Mouse (Mus musculus) forebrain, embryonic 16.5 days (tissue): ENCODE measurements around the gene Kcnb1. TPM values are rescaled to one million over a fixed set of nuclear protein-coding genes. Genes with fewer than 3 reads are reported as not detected.

Experiments
- ATAC-seq: fragments of 200-750 bp; cut with Nextera tagmentation; 2 replicates; pipeline ENCODE4 v1.8.0; 2017; ENCODE audit warnings: mild to moderate bottlenecking, moderate library complexity
- H3K27ac ChIP-seq: fragments of 300-500 bp; sonication (generic); 2 replicates; pipeline ENCODE4 v1.5.1; 2014; ENCODE audit warnings: low read length, control low read depth
- H3K27me3 ChIP-seq: fragments of 300-500 bp; sonication (generic); replicated peaks from 2 replicates; pipeline ENCODE4 v1.6.1; 2014; ENCODE audit warnings: low read length; ENCODE audit not compliant: control insufficient read depth, insufficient read depth
- H3K36me3 ChIP-seq: fragments of 300-500 bp; sonication (generic); 2 replicates; pipeline ENCODE4 v1.6.1; 2014; ENCODE audit not compliant: control insufficient read depth, insufficient read depth
- H3K4me1 ChIP-seq: fragments of 300-500 bp; sonication (generic); replicated peaks from 2 replicates; pipeline ENCODE4 v1.6.1; 2014; ENCODE audit warnings: low read length; ENCODE audit not compliant: control insufficient read depth, insufficient read depth
- H3K4me2 ChIP-seq: fragments of 300-500 bp; sonication (generic); 2 replicates; pipeline ENCODE4 v1.6.1; 2014; ENCODE audit warnings: mild to moderate bottlenecking, low read length, control low read depth
- H3K4me3 ChIP-seq: fragments of 300-500 bp; sonication (generic); replicated peaks from 2 replicates; pipeline ENCODE4 v1.5.1; 2014; ENCODE audit warnings: mild to moderate bottlenecking, low read length, control low read depth
- H3K9ac ChIP-seq: fragments of 300-500 bp; sonication (generic); replicated peaks from 2 replicates; pipeline ENCODE4 v1.6.1; 2014; ENCODE audit warnings: low read depth, low read length, control low read depth
- H3K9me3 ChIP-seq: fragments of 300-500 bp; sonication (generic); 2 replicates; pipeline ENCODE4 v1.6.1; 2016; ENCODE audit warnings: low read length; ENCODE audit not compliant: control insufficient read depth
- WGBS: fragments of 180-500 bp; shearing (Covaris S2); extraction: QIAGEN DNeasy Blood & Tissue Kit; methylation state at CpG from one replicate; pipeline ENCODE4 v1.1.7; 2014; 5-methylcytosine and 5-hydroxymethylcytosine counted together
- polyA plus RNA-seq: library from polyadenylated mRNA; unstranded; fragments of >200 nt; fragmentation: Nextera tagmentation; extraction: Ambion mirVana; gene quantifications from 2 replicates; pipeline ENCODE4 v1.2.1, GENCODE M21; 2015

Gene Kcnb1
- polyA plus RNA-seq, 1 experiment from 2014 or later: 3.2 TPM

- no peak overlapping the region for H3K4me3 ChIP-seq
- no peaks in the 10 kb centered on the region for H3K9me3 ChIP-seq
- no peak overlapping the region for H3K27ac ChIP-seq
- ATAC-seq: no peak
- WGBS: 88% methylated on average over 7 of the region's 7 CpGs
- H3K4me2 ChIP-seq: no peak overlapping the region
- H3K36me3 ChIP-seq: no peaks in the 10 kb centered on the region
- no peaks in the 10 kb centered on the region for H3K27me3 ChIP-seq
- no peak overlapping the region for H3K9ac ChIP-seq
- H3K4me1 ChIP-seq: no peaks in the 10 kb centered on the region
These were observed 35.0 kb upstream of the Kcnb1 start for GRCm38 (mm10) chr2:167224937-167225336.

GRCm38 (mm10) chr2:167224194-167224593 lies 34.2 kb upstream of the Kcnb1 start:
- no peak overlapping the region for H3K4me2 ChIP-seq
- H3K27me3 ChIP-seq: no peaks in the 10 kb centered on the region
- H3K4me1 ChIP-seq: no peaks in the 10 kb centered on the region
- ATAC-seq: no peak
- H3K36me3 ChIP-seq: no peaks in the 10 kb centered on the region
- no peak overlapping the region for H3K27ac ChIP-seq
- no peaks in the 10 kb centered on the region for H3K9me3 ChIP-seq
- H3K4me3 ChIP-seq: no peak overlapping the region
- WGBS: 88% methylated on average over 6 of the region's 6 CpGs
- no peak overlapping the region for H3K9ac ChIP-seq

- 21% methylated on average over 7 of the region's 7 CpGs for WGBS
- no peak for ATAC-seq
- H3K36me3 ChIP-seq: no peaks in the 10 kb centered on the region
These were observed 32.2 kb upstream of the Kcnb1 start for GRCm38 (mm10) chr2:167222152-167222551.

GRCm38 (mm10) chr2:167221159-167221845 lies 31.3 kb upstream of the Kcnb1 start:
- Histone ChIP-seq H3K4me1 (no peaks in the 10 kb centered on the region), H3K36me3 (no peaks in the 10 kb centered on the region), H3K4me3 (no peak overlapping the region), H3K9ac (no peak overlapping the region), H3K27me3 (no peaks in the 10 kb centered on the region), H3K4me2 (no peak overlapping the region), H3K27ac (no peak overlapping the region), H3K9me3 (no peaks in the 10 kb centered on the region)
- 85% methylated on average over 13 of the region's 13 CpGs for WGBS
- no peak for ATAC-seq

More at GRCm38 (mm10) chr2:167222152-167222551, 32.2 kb upstream of the Kcnb1 start:
- Histone ChIP-seq H3K4me2 (no peak overlapping the region), H3K4me3 (no peak overlapping the region), H3K9ac (no peak overlapping the region), H3K9me3 (no peaks in the 10 kb centered on the region), H3K27me3 (no peaks in the 10 kb centered on the region), H3K4me1 (no peaks in the 10 kb centered on the region), H3K27ac (no peak overlapping the region)

- no peak for ATAC-seq
- no peaks in the 10 kb centered on the region for H3K9me3 ChIP-seq
- 84% methylated on average over 5 of the region's 5 CpGs for WGBS
These were observed 30.8 kb upstream of the Kcnb1 start for GRCm38 (mm10) chr2:167220736-167221135.

GRCm38 (mm10) chr2:167219154-167219775 lies 29.3 kb upstream of the Kcnb1 start:
- H3K36me3 ChIP-seq: no peaks in the 10 kb centered on the region
- H3K9ac ChIP-seq: no peak overlapping the region

More at GRCm38 (mm10) chr2:167220736-167221135, 30.8 kb upstream of the Kcnb1 start:
- Histone ChIP-seq H3K27ac (no peak overlapping the region), H3K36me3 (no peaks in the 10 kb centered on the region), H3K9ac (no peak overlapping the region), H3K27me3 (no peaks in the 10 kb centered on the region), H3K4me2 (no peak overlapping the region), H3K4me1 (no peaks in the 10 kb centered on the region), H3K4me3 (no peak overlapping the region)

GRCm38 (mm10) chr2:167213666-167214065 lies 23.7 kb upstream of the Kcnb1 start:
- Histone ChIP-seq H3K9ac (no peak overlapping the region), H3K4me2 (no peak overlapping the region), H3K4me1 (no peaks in the 10 kb centered on the region), H3K27me3 (no peaks in the 10 kb centered on the region), H3K27ac (no peak overlapping the region), H3K9me3 (no peaks in the 10 kb centered on the region), H3K4me3 (no peak overlapping the region), H3K36me3 (no peaks in the 10 kb centered on the region)
- ATAC-seq: no peak
- WGBS: 95% methylated on average over 12 of the region's 12 CpGs

More at GRCm38 (mm10) chr2:167219154-167219775, 29.3 kb upstream of the Kcnb1 start:
- WGBS: 41% methylated on average over 8 of the region's 8 CpGs
- Histone ChIP-seq H3K4me2 (no peak overlapping the region), H3K9me3 (no peaks in the 10 kb centered on the region), H3K27ac (no peak overlapping the region), H3K27me3 (no peaks in the 10 kb centered on the region), H3K4me1 (no peaks in the 10 kb centered on the region), H3K4me3 (no peak overlapping the region)
- ATAC-seq: peak; percentile 95

- Histone ChIP-seq H3K4me3 (no peak overlapping the region), H3K27me3 (no peaks in the 10 kb centered on the region), H3K9ac (no peak overlapping the region), H3K36me3 (no peaks in the 10 kb centered on the region), H3K4me1 (no peaks in the 10 kb centered on the region), H3K9me3 (no peaks in the 10 kb centered on the region), H3K27ac (no peak overlapping the region), H3K4me2 (no peak overlapping the region)
- 90% methylated on average over 3 of the region's 3 CpGs for WGBS
- ATAC-seq: no peak
These were observed 23.1 kb upstream of the Kcnb1 start for GRCm38 (mm10) chr2:167213076-167213475.

GRCm38 (mm10) chr2:167212551-167212950 lies 22.6 kb upstream of the Kcnb1 start:
- no peaks in the 10 kb centered on the region for H3K27me3 ChIP-seq
- no peaks in the 10 kb centered on the region for H3K4me1 ChIP-seq
- no peak for ATAC-seq
- no peak overlapping the region for H3K9ac ChIP-seq
- 93% methylated on average over 6 of the region's 6 CpGs for WGBS
- H3K4me2 ChIP-seq: no peak overlapping the region
- H3K9me3 ChIP-seq: no peaks in the 10 kb centered on the region
- no peaks in the 10 kb centered on the region for H3K36me3 ChIP-seq
- H3K4me3 ChIP-seq: no peak overlapping the region
- H3K27ac ChIP-seq: no peak overlapping the region
